8 mouse cellular contexts compared by ENCODE assay signal in genomic region chr9:76566515-76567280, GRCm38 (mm10). TPM values are rescaled to one million over a fixed set of nuclear protein-coding genes. Genes with fewer than 3 reads are reported as not detected.
DNase-seq lines count a peak whose midpoint lies in the region; ATAC-seq and TF ChIP-seq lines count a peak whose summit lies in the region.

Gene Fam83b, minus strand, starts transcription at chr9:76567116.

- peak within 1 kb of the TSS; percentile 96 for H3K4me2 ChIP-seq in forebrain, embryonic 11.5 days (ENCODE audit: low read depth, low read length, severe bottlenecking)
- H3K4me2 ChIP-seq in lung, embryonic 14.5 days, result peak within 1 kb of the TSS; percentile 76

- no peak for TF ChIP-seq EP300 in ES-Bruce4 (IDR thresholded peaks at IDR 0.05; ENCODE audit: insufficient read depth, low read depth, low read length)

- peak; percentile 73 for ATAC-seq in forebrain, embryonic 11.5 days (replicated peaks; ENCODE audit: low FRiP score)
- ATAC-seq in lung, embryonic 14.5 days (ENCODE audit: insufficient read depth), result peak; percentile 88

- H3K9ac ChIP-seq in ES-Bruce4 (ENCODE audit: low read depth, poor library complexity, severe bottlenecking), result peak within 1 kb of the TSS; percentile 41
- peak within 1 kb of the TSS; percentile 61 for H3K9ac ChIP-seq in forebrain, embryonic 11.5 days (ENCODE audit: low read length)
- peak within 1 kb of the TSS; percentile 34 for H3K9ac ChIP-seq in lung, embryonic 14.5 days

- peak; percentile 1 for DNase-seq in 3134 (ENCODE audit: extremely low read depth, insufficient read length, low spot score)
- DNase-seq in forebrain, embryonic 11.5 days (ENCODE audit: low spot score), result peak; percentile 66
- DNase-seq in kidney, adult 2 months, result peak; percentile 55
- DNase-seq in lung, embryonic 14.5 days, result peak; percentile 71
- DNase-seq in retina, embryonic 14.5 days (ENCODE audit: low spot score), result peak; percentile 51
- no peak for DNase-seq in spleen, postnatal 14 days (ENCODE audit: low spot score in 2 of 2)
- no peak for DNase-seq in layer of hippocampus, postnatal 14 days (ENCODE audit: low spot score in 2 of 2)

- no peak within 1 kb of the TSS for H3K27ac ChIP-seq in ES-Bruce4 (ENCODE audit: insufficient read depth, low read length)
- no peak within 1 kb of the TSS for H3K27ac ChIP-seq in forebrain, embryonic 11.5 days (ENCODE audit: low read depth, low read length)
- no peak within 1 kb of the TSS for H3K27ac ChIP-seq in kidney, adult 2 months (ENCODE audit: insufficient read depth, low read depth, low read length)
- peak within 1 kb of the TSS; percentile 64 for H3K27ac ChIP-seq in lung, embryonic 14.5 days (ENCODE audit: low read depth)

- H3K9me3 ChIP-seq in ES-Bruce4 (replicated peaks; ENCODE audit: control insufficient read depth, insufficient read depth, low read length, poor library complexity, severe bottlenecking), result no peaks in the 10 kb centered on the region
- H3K9me3 ChIP-seq in forebrain, embryonic 11.5 days (ENCODE audit: control insufficient read depth, low read length), result no peaks in the 10 kb centered on the region
- H3K9me3 ChIP-seq in lung, embryonic 14.5 days (ENCODE audit: low read depth, low read length), result no peaks in the 10 kb centered on the region

- H3K27me3 ChIP-seq in ES-Bruce4 (ENCODE audit: control insufficient read depth, insufficient read depth, low read length, poor library complexity, severe bottlenecking), result peaks cover 2% of the 10 kb centered on the region
- H3K27me3 ChIP-seq in forebrain, embryonic 11.5 days (ENCODE audit: control insufficient read depth, insufficient read depth, low read length), result peaks cover 3% of the 10 kb centered on the region; the same call in 1 of the 2 replicates
- no peaks in the 10 kb centered on the region for H3K27me3 ChIP-seq in kidney, adult 2 months (replicated peaks; ENCODE audit: control insufficient read depth, insufficient read depth, low read length)
- no peaks in the 10 kb centered on the region; the same call in 1 of the 2 replicates for H3K27me3 ChIP-seq in lung, embryonic 14.5 days (ENCODE audit: insufficient read depth, low read length)

- H3K4me1 ChIP-seq in ES-Bruce4 (ENCODE audit: control insufficient read depth, insufficient read depth, low read length), result no peaks in the 10 kb centered on the region
- no peaks in the 10 kb centered on the region for H3K4me1 ChIP-seq in forebrain, embryonic 11.5 days (replicated peaks; ENCODE audit: control insufficient read depth, insufficient read depth, low read length)
- no peaks in the 10 kb centered on the region for H3K4me1 ChIP-seq in kidney, adult 2 months (ENCODE audit: control insufficient read depth, insufficient read depth, low read length)
- H3K4me1 ChIP-seq in lung, embryonic 14.5 days (ENCODE audit: insufficient read depth), result no peaks in the 10 kb centered on the region

- no peak for TF ChIP-seq CTCF in ES-Bruce4 (IDR thresholded peaks at IDR 0.05; ENCODE audit: low read depth, low read length)
- no peak for TF ChIP-seq CTCF in kidney, adult 2 months (conservative IDR thresholded peaks at IDR 0.05; ENCODE audit: insufficient read depth, insufficient read length, low read depth, low read length)
- TF ChIP-seq CTCF in lung, embryonic 14.5 days (IDR thresholded peaks at IDR 0.05; ENCODE audit: low read depth), result no peak

- 5% methylated on average over 40 of the region's 40 CpGs for WGBS in forebrain, embryonic 11.5 days
- 2% methylated on average over 40 of the region's 40 CpGs for WGBS in kidney, adult 2 months
- under 1% methylated on average over 40 of the region's 40 CpGs for WGBS in lung, embryonic 14.5 days

- H3K36me3 ChIP-seq in ES-Bruce4 (ENCODE audit: control insufficient read depth, insufficient read depth, low read length, poor library complexity, severe bottlenecking), result no peaks in the 10 kb centered on the region
- H3K36me3 ChIP-seq in forebrain, embryonic 11.5 days (ENCODE audit: control insufficient read depth, insufficient read depth, low read length), result no peaks in the 10 kb centered on the region
- no peaks in the 10 kb centered on the region for H3K36me3 ChIP-seq in kidney, adult 2 months (ENCODE audit: control insufficient read depth, insufficient read depth, low read length)
- no peaks in the 10 kb centered on the region for H3K36me3 ChIP-seq in lung, embryonic 14.5 days (ENCODE audit: insufficient read depth)

- TF ChIP-seq POLR2A in ES-Bruce4 (IDR thresholded peaks at IDR 0.05; ENCODE audit: insufficient read depth, low read length), result no peak
- TF ChIP-seq POLR2A in kidney, adult 2 months (IDR thresholded peaks at IDR 0.05; ENCODE audit: low read depth, low read length), result no peak

- H3K4me3 ChIP-seq in ES-Bruce4 (ENCODE audit: low read depth, low read length), result peak within 1 kb of the TSS; percentile 54
- peak within 1 kb of the TSS; percentile 58 for H3K4me3 ChIP-seq in forebrain, embryonic 11.5 days (ENCODE audit: low read depth, low read length)
- H3K4me3 ChIP-seq in kidney, adult 2 months (ENCODE audit: insufficient read depth, low read depth, low read length), result peak within 1 kb of the TSS; percentile 67
- peak within 1 kb of the TSS; percentile 47 for H3K4me3 ChIP-seq in lung, embryonic 14.5 days (ENCODE audit: low read depth, low read length)

RNA-seq across cellular contexts. Expression of gene Fam83b, which starts in this region (rescaled TPM):
- polyA plus RNA-seq in ES-Bruce4 (2011; ENCODE audit: insufficient read depth, insufficient read length, low read depth, missing spikeins), result 3.7 and 4.1 TPM in 2 replicates
- 0.16 and 0.64 TPM in 2 replicates for polyA plus RNA-seq in forebrain, embryonic 11.5 days (2014; fragmentation: Nextera tagmentation; extraction: Ambion mirVana)
- 0.12 and 0.28 TPM in 2 replicates for polyA plus RNA-seq in kidney, adult 2 months (2012; rRNA removed)
- 6.1 and 6.3 TPM in 2 replicates for polyA plus RNA-seq in lung, embryonic 14.5 days (2014; fragmentation: Nextera tagmentation; extraction: Ambion mirVana)
- under 1 TPM; 0.07 to 0.24 TPM for total RNA-seq in layer of hippocampus, postnatal 14 days (2021)

Comparison
In these comparisons a context has a peak if more than half of its experiments do, and no peak if none do; other contexts are left out.
1. Peak in DNase-seq, ATAC-seq, H3K4me3 ChIP-seq, H3K9ac ChIP-seq and H3K4me2 ChIP-seq in forebrain, embryonic 11.5 days; RNA of the gene not detected or under 1 TPM.
2. Peak in DNase-seq and H3K4me3 ChIP-seq in kidney, adult 2 months; RNA of the gene not detected or under 1 TPM.
3. DNase-seq: peak in 3134 (single experiment), lung, embryonic 14.5 days (single experiment) and retina, embryonic 14.5 days (single experiment); none in spleen, postnatal 14 days (0 of 2) and layer of hippocampus, postnatal 14 days (0 of 2).
4. Peak in every context shown above with its lines, with median percentiles within 50 percentile points of each other: H3K4me3 ChIP-seq and H3K9ac ChIP-seq.